Mouse (Mus musculus): ENCODE results near the gene Gltpd2. TPM values are rescaled to one million over a fixed set of nuclear protein-coding genes. Genes with fewer than 3 reads are reported as not detected.

The Gltpd2 gene
- polyA plus RNA-seq, 1 experiment: 0.34 TPM

GRCm38 (mm10) chr11:70500476-70500812, 18.6 kb upstream of the Gltpd2 start:
- TF ChIP-seq POLR2A (IDR thresholded peaks at IDR 0.05; ENCODE audit: borderline replicate concordance, extremely low read depth, low read depth, low read length) (no peak), CTCF (IDR thresholded peaks at IDR 0.05; ENCODE audit: insufficient read depth, low read length) (no peak)
- WGBS: 75% methylated on average over 1 of the region's 1 CpGs
- no peak for DNase-seq
- Histone ChIP-seq H3K4me3 (replicated peaks; ENCODE audit: extremely low read depth, low read depth, low read length) (no peak overlapping the region), H3K4me1 (ENCODE audit: control insufficient read depth, insufficient read depth, low read length) (no peaks in the 10 kb centered on the region)

DNA sequence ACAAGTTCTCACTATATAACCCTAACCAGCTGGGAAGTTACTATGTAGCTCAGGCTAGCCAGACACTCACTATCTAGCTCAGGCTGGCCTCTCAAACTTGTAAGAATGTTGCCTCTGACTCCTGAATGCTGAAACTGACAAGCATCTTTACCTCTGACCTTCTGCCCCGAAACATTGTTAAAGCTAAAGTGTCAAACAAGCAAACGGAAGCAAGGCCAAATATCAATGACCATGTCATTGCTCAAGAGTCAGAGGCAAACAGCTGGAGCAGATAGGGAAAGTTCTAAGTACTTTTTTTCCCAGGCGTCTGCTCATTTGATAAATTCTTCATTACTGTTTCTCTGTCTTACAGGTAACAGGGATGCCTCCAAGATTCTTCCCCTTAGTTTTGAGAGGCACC, 17.0 kb upstream of the Gltpd2 start:
- Histone ChIP-seq H3K4me1 (ENCODE audit: control insufficient read depth, insufficient read depth, low read length) (peaks cover 2% of the 10 kb centered on the region; the same call in 1 of the 2 replicates), H3K4me3 (replicated peaks; ENCODE audit: extremely low read depth, low read depth, low read length) (no peak overlapping the region)
- no peak for DNase-seq
- 44% methylated on average over 3 of the region's 3 CpGs for WGBS
- TF ChIP-seq POLR2A (IDR thresholded peaks at IDR 0.05; ENCODE audit: borderline replicate concordance, extremely low read depth, low read depth, low read length): no peak
- TF ChIP-seq CTCF (IDR thresholded peaks at IDR 0.05; ENCODE audit: insufficient read depth, low read length): no peak

GRCm38 (mm10) chr11:70504970-70505369, 14.0 kb upstream of the Gltpd2 start, which contains the start of gene Tm4sf5:
TSS of gene Tm4sf5 (plus strand) at chr11:70505244.
- 46% methylated on average over 9 of the region's 9 CpGs for WGBS
- no peak within 1 kb of the TSS for H3K4me3 ChIP-seq (replicated peaks; ENCODE audit: extremely low read depth, low read depth, low read length)
- no peak for DNase-seq
- TF ChIP-seq POLR2A (IDR thresholded peaks at IDR 0.05; ENCODE audit: borderline replicate concordance, extremely low read depth, low read depth, low read length) (no peak), CTCF (IDR thresholded peaks at IDR 0.05; ENCODE audit: insufficient read depth, low read length) (no peak)
- peaks cover 2% of the 10 kb centered on the region; the same call in 1 of the 2 replicates for H3K4me1 ChIP-seq (ENCODE audit: control insufficient read depth, insufficient read depth, low read length)

- no peak overlapping the region for H3K4me3 ChIP-seq (replicated peaks; ENCODE audit: extremely low read depth, low read depth, low read length)
- 14% methylated on average over 4 of the region's 4 CpGs for WGBS
- peak; percentile 64 for DNase-seq
- peaks cover 2% of the 10 kb centered on the region; the same call in 1 of the 2 replicates for H3K4me1 ChIP-seq (ENCODE audit: control insufficient read depth, insufficient read depth, low read length)
- TF ChIP-seq POLR2A (IDR thresholded peaks at IDR 0.05; ENCODE audit: borderline replicate concordance, extremely low read depth, low read depth, low read length): no peak
- peak; percentile 59 for TF ChIP-seq CTCF (IDR thresholded peaks at IDR 0.05; ENCODE audit: insufficient read depth, low read length)
These were observed 12.6 kb upstream of the Gltpd2 start for GRCm38 (mm10) chr11:70506385-70506784.

- no peak for TF ChIP-seq POLR2A (IDR thresholded peaks at IDR 0.05; ENCODE audit: borderline replicate concordance, extremely low read depth, low read depth, low read length)
- Histone ChIP-seq H3K4me1 (ENCODE audit: control insufficient read depth, insufficient read depth, low read length) (peaks cover 2% of the 10 kb centered on the region; the same call in 1 of the 2 replicates), H3K4me3 (replicated peaks; ENCODE audit: extremely low read depth, low read depth, low read length) (no peak overlapping the region)
- no peak for DNase-seq
- WGBS: 68% methylated on average over 7 of the region's 7 CpGs
These were observed 12.0 kb upstream of the Gltpd2 start for GRCm38 (mm10) chr11:70506962-70507515.

DNA sequence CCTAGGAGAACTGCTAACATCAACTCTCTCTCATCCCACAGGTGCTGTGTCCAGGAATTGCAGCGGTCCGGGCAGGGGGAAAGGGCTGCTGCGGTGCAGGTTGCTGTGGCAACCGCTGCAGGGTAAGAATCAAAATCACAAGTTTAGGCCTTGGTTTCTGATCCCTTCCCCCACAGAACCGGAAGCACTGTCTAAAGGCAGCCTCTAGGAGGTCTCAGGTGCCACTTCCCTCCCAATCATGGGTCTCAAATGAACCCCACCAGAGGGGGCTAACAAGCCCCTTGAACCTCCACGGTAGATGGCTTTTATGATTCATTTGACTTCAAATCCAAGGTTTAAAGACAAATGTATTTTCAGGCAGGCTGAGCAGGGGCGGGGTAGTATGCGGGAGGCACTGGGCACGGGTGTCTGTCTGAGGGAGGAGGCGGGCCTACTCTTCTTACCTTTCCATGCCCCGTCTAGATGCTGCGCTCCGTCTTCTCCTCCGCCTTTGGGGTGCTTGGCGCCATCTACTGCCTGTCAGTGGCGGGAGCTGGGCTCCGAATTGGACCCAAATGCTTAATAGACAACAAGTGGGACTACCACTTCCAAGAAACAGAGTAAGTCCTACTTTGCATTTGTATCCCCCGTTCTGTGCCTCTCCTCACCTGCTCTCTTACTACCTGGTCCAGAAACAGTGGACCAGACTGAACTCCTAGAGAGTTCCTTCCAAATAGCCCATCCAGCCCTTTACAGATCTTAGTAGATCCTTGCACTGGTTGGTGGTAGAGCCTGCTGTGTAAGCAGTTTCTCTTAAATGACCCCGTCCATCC, 9.0 kb upstream of the Gltpd2 start:
- peaks cover 2% of the 10 kb centered on the region; the same call in 1 of the 2 replicates for H3K4me1 ChIP-seq (ENCODE audit: control insufficient read depth, insufficient read depth, low read length)
- H3K4me3 ChIP-seq (replicated peaks; ENCODE audit: extremely low read depth, low read depth, low read length): no peak overlapping the region
- 9% methylated on average over 19 of the region's 19 CpGs for WGBS
- no peak for TF ChIP-seq POLR2A (IDR thresholded peaks at IDR 0.05; ENCODE audit: borderline replicate concordance, extremely low read depth, low read depth, low read length)
- TF ChIP-seq CTCF (IDR thresholded peaks at IDR 0.05; ENCODE audit: insufficient read depth, low read length): peak; percentile 65
- DNase-seq: no peak

DNA sequence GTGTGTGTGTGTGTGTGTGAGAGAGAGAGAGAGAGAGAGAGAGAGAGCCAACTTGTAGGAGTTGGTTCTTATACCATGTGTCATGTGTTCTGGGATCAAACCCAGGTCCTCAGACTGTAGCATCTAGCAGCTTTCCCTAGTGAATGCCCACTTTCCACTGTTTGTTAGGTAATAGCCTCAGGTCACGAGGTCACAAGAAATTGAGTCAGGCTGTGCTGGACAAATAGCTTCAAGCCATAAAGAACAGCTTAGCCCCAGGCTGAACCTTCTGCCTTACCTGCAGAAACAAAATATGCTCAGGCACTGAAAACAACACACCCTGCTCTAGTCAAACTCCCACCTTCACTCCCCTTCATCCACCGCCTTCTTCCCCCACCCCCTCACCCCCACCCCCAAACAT, 7.8 kb upstream of the Gltpd2 start:
- no peak for DNase-seq
- no peak for TF ChIP-seq CTCF (IDR thresholded peaks at IDR 0.05; ENCODE audit: insufficient read depth, low read length)
- TF ChIP-seq POLR2A (IDR thresholded peaks at IDR 0.05; ENCODE audit: borderline replicate concordance, extremely low read depth, low read depth, low read length): no peak
- WGBS: 66% methylated on average over 2 of the region's 2 CpGs
- Histone ChIP-seq H3K4me3 (replicated peaks; ENCODE audit: extremely low read depth, low read depth, low read length) (no peak overlapping the region), H3K4me1 (ENCODE audit: control insufficient read depth, insufficient read depth, low read length) (peaks cover 1% of the 10 kb centered on the region; the same call in 1 of the 2 replicates)

DNA sequence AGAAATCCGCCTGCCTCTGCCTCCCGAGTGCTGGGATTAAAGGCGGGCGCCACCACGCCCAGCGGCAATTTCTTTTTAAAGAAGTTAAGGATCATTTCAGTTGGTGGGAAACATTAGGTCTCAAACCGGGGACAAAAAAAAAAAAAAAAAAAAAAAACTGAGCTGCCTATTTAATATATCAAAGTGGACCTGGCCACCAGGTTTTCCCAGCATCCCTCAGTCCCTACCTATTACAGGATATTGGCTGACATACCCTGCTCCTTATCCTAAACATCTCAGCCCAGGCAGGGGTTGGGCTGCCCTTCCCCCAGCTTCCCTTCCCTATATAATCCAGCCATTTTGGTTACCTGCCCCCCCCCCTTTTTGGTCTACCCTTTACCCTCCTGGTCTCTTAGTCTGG, 7.2 kb upstream of the Gltpd2 start:
- Histone ChIP-seq H3K4me1 (ENCODE audit: control insufficient read depth, insufficient read depth, low read length) (no peaks in the 10 kb centered on the region), H3K4me3 (replicated peaks; ENCODE audit: extremely low read depth, low read depth, low read length) (no peak overlapping the region)
- DNase-seq: no peak
- TF ChIP-seq CTCF (IDR thresholded peaks at IDR 0.05; ENCODE audit: insufficient read depth, low read length) (no peak), POLR2A (IDR thresholded peaks at IDR 0.05; ENCODE audit: borderline replicate concordance, extremely low read depth, low read depth, low read length) (no peak)
- 86% methylated on average over 7 of the region's 7 CpGs for WGBS

DNA sequence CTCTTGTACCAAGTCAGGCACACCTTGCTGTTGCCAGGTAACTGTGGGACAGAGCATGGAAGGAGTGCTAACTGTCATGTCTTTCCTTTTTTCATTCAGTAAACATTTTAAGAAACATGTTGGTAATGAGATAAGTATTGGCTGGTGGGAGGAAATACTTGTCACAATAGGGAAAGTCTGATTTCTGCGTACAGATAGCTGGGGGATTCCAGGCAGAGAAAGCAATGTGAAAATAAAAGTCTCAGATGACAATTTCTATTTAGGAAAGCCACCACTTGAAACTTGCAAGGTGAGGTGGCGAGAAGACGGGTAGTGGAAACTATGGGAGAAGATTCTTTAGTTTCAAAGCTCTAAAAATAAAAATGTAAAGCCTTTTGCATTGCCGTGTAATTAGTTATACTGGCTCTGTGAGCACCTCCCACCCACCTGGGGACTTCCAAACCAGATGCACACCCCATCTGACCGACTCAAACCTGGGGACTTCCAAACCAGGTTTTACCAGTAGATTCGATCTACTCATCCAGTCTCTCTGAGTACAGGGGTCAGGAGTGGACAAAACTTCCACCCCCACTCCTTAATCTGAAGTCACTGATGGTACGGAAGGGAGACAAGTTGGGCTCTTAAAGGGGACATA, 6.2 kb upstream of the Gltpd2 start:
- Histone ChIP-seq H3K4me1 (ENCODE audit: control insufficient read depth, insufficient read depth, low read length) (no peaks in the 10 kb centered on the region), H3K4me3 (replicated peaks; ENCODE audit: extremely low read depth, low read depth, low read length) (no peak overlapping the region)
- WGBS: 72% methylated on average over 7 of the region's 7 CpGs
- DNase-seq: no peak
- no peak for TF ChIP-seq CTCF (IDR thresholded peaks at IDR 0.05; ENCODE audit: insufficient read depth, low read length)
- no peak for TF ChIP-seq POLR2A (IDR thresholded peaks at IDR 0.05; ENCODE audit: borderline replicate concordance, extremely low read depth, low read depth, low read length)

All from lung, adult 2 months (tissue).